In the genomic region with DNA sequence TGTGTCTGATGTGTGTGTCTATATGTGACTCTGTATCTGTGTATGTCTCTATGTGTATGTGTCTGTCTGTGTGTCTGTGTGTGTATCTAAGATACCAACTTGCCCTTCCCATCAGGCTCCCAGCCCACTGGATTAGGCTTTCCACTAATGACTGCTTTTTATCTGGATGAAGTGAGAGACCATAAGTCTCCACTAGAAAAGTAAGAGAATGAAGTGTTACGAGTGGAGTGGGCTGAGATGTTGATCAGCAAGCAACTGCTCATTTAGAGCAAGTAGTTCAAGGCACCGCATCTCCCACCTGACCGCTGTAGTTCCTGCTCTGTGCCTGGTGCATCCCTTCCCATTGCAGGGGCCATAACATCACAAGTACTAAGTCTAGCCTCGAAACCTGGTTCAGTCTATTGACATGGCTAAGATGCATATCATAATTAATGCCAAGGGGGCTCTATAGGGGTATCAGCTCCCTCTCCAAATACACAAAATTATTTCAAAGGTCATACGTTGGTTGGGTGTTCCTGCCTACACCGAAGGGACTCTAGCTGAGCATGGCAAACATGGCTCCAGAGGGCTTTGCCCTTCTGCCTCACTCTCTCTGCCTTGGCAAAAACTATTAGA, we compare ENCODE assay signal across 24 mouse cellular contexts.
A peak's percentile ranks its signal among the peaks of the same experiment; 100 is the strongest.
DNase-seq lines count a peak whose midpoint lies in the region; ATAC-seq and TF ChIP-seq lines count a peak whose summit lies in the region.
"Had no signal": no experiment of that assay in that cellular context is flagged by ENCODE, and none has a peak within 500 bp of the region (broad histone marks: within the 10 kb centered on the region; RNA-seq: fewer than 3 reads in every experiment).

No protein-coding gene starts in this region.

- H3K27me3 ChIP-seq in liver, embryonic 11.5 days (replicated peaks; ENCODE audit: control insufficient read depth, insufficient read depth, low read length) = no peaks in the 10 kb centered on the region
- H3K27me3 ChIP-seq in liver, postnatal 0 days (ENCODE audit: insufficient read depth, low read length) = no peaks in the 10 kb centered on the region
- H3K27me3 ChIP-seq: CH12.LX; embryonic facial prominence, embryonic 12.5 days; forebrain, embryonic 13.5 days; forebrain, embryonic 15.5 days; Patski had no signal

- ATAC-seq in liver, embryonic 11.5 days (replicated peaks; ENCODE audit: low FRiP score) = no peak
- ATAC-seq in liver, postnatal 0 days = no peak
- ATAC-seq: activated CD4-positive, CD25-positive, alpha-beta regulatory T cell, adult 4 months; CD4-positive, CD25-positive, alpha-beta regulatory T cell, adult 4 months; forebrain, embryonic 13.5 days; forebrain, embryonic 15.5 days; forebrain, postnatal 0 days; Patski had no signal

- no peak for TF ChIP-seq CTCF in liver, postnatal 0 days (IDR thresholded peaks at IDR 0.05; ENCODE audit: low read depth)

- TF ChIP-seq EP300 in liver, postnatal 0 days (IDR thresholded peaks at IDR 0.05; ENCODE audit: low read depth) = no peak

- peak; percentile 23 for DNase-seq in liver, embryonic 11.5 days (ENCODE audit: low spot score)
- DNase-seq in liver, postnatal 0 days = no peak
- peak; percentile 97 for DNase-seq in 3T3-L1 (ENCODE audit: low read depth, low spot score)
- peak; percentile 97 for DNase-seq in adipocyte (ENCODE audit: low spot score)
- DNase-seq in thymus, postnatal 36 days = no peak
- DNase-seq: adrenal gland, adult 2 months; adrenal gland, postnatal 10 days; adrenal gland, postnatal 25 days; B cell, adult 2 months; cerebellum, adult 11 months; cerebellum, adult 2 months; cerebellum, adult 9-10 months; cerebellum, postnatal 10 days; cerebellum, postnatal 25 days; forebrain, postnatal 0 days had no signal

- no peaks in the 10 kb centered on the region for H3K36me3 ChIP-seq in liver, embryonic 11.5 days (ENCODE audit: control insufficient read depth, insufficient read depth, low read length)
- no peaks in the 10 kb centered on the region for H3K36me3 ChIP-seq in liver, postnatal 0 days (replicated peaks; ENCODE audit: insufficient read depth, low read length)
- H3K36me3 ChIP-seq: embryonic facial prominence, embryonic 10.5 days; embryonic facial prominence, embryonic 12.5 days; forebrain, embryonic 15.5 days; G1E had no signal

- no peak overlapping the region for H3K4me2 ChIP-seq in liver, embryonic 11.5 days
- no peak overlapping the region for H3K4me2 ChIP-seq in liver, postnatal 0 days (ENCODE audit: low read depth, low read length)
- H3K4me2 ChIP-seq: embryonic facial prominence, embryonic 12.5 days; forebrain, embryonic 13.5 days; forebrain, embryonic 15.5 days had no signal

- 84% methylated on average over 6 of the region's 6 CpGs for WGBS in liver, embryonic 11.5 days
- WGBS in liver, postnatal 0 days (ENCODE audit: insufficient replicate concordance) = 84% methylated on average over 6 of the region's 6 CpGs

- H3K4me1 ChIP-seq in liver, embryonic 11.5 days (replicated peaks; ENCODE audit: control insufficient read depth, insufficient read depth, low read length) = no peaks in the 10 kb centered on the region
- no peaks in the 10 kb centered on the region for H3K4me1 ChIP-seq in liver, postnatal 0 days (ENCODE audit: insufficient read depth)
- H3K4me1 ChIP-seq: embryonic facial prominence, embryonic 10.5 days; embryonic facial prominence, embryonic 12.5 days; forebrain, embryonic 13.5 days; forebrain, embryonic 15.5 days had no signal

- H3K27ac ChIP-seq in liver, embryonic 11.5 days (ENCODE audit: low read depth, low read length) = no peak overlapping the region
- H3K27ac ChIP-seq in liver, postnatal 0 days (ENCODE audit: low read depth) = no peak overlapping the region
- H3K27ac ChIP-seq: embryonic facial prominence, embryonic 10.5 days; embryonic facial prominence, embryonic 12.5 days; forebrain, embryonic 13.5 days; forebrain, embryonic 15.5 days had no signal

- no peak overlapping the region for H3K4me3 ChIP-seq in liver, embryonic 11.5 days (ENCODE audit: low read depth, low read length)
- H3K4me3 ChIP-seq in liver, postnatal 0 days (ENCODE audit: low read depth, low read length) = no peak overlapping the region
- H3K4me3 ChIP-seq: embryonic facial prominence, embryonic 10.5 days; embryonic facial prominence, embryonic 12.5 days; forebrain, embryonic 13.5 days; forebrain, embryonic 15.5 days had no signal

- no peaks in the 10 kb centered on the region for H3K9me3 ChIP-seq in liver, embryonic 11.5 days (ENCODE audit: control insufficient read depth, low read length)
- no peaks in the 10 kb centered on the region for H3K9me3 ChIP-seq in liver, postnatal 0 days (ENCODE audit: low read length)
- H3K9me3 ChIP-seq: embryonic facial prominence, embryonic 10.5 days; embryonic facial prominence, embryonic 12.5 days; forebrain, embryonic 13.5 days; forebrain, embryonic 15.5 days had no signal

- no peak overlapping the region for H3K9ac ChIP-seq in liver, embryonic 11.5 days (ENCODE audit: low read depth, low read length)
- H3K9ac ChIP-seq in liver, postnatal 0 days (replicated peaks) = no peak overlapping the region
- H3K9ac ChIP-seq: embryonic facial prominence, embryonic 12.5 days; forebrain, embryonic 13.5 days; forebrain, embryonic 15.5 days; forebrain, postnatal 0 days had no signal

Comparison
In these comparisons a context has a peak if more than half of its experiments do, and no peak if none do; other contexts are left out.
1. DNase-seq: peak in liver, embryonic 11.5 days (single experiment), 3T3-L1 (single experiment) and adipocyte (single experiment); none in liver, postnatal 0 days (single experiment) and thymus, postnatal 36 days (0 of 2).